Mouse (Mus musculus) 416B (cell line): ENCODE results near the gene Ptbp3.
A peak's percentile ranks its signal among the peaks of the same experiment; 100 is the strongest.

Experiments used
- DNase-seq: peaks from one replicate; pipeline ENCODE4 v3.0.0; 2011; ENCODE audit warnings: low read depth

Ptbp3 gene

GRCm38 (mm10) chr4:59555177-59555576 lies 6.0 kb upstream of the Ptbp3 start:
- DNase-seq, result no peak

GRCm38 (mm10) chr4:59553576-59553975 lies 4.4 kb upstream of the Ptbp3 start:
- DNase-seq, result no peak

GRCm38 (mm10) chr4:59552835-59553234 lies 3.7 kb upstream of the Ptbp3 start:
- DNase-seq, result no peak

- DNase-seq, result no peak
Observed at GRCm38 (mm10) chr4:59551901-59552300, 2.7 kb upstream of the Ptbp3 start.

- DNase-seq, result peak; percentile 57
Observed at GRCm38 (mm10) chr4:59549977-59550560, 905 bp upstream of the Ptbp3 start.

GRCm38 (mm10) chr4:59548560-59549174 lies 497 bp downstream of the Ptbp3 start:
- peak; percentile 47 for DNase-seq

- DNase-seq, result peak; percentile 82
Observed at GRCm38 (mm10) chr4:59548011-59548559, 1.1 kb downstream of the Ptbp3 start.

GRCm38 (mm10) chr4:59547136-59547889 lies 1.9 kb downstream of the Ptbp3 start:
- DNase-seq, result peak; percentile 74

GRCm38 (mm10) chr4:59546285-59547071 lies 2.7 kb downstream of the Ptbp3 start:
- peak; percentile 54 for DNase-seq

GRCm38 (mm10) chr4:59544654-59545053 lies 4.5 kb downstream of the Ptbp3 start:
- DNase-seq, result no peak

GRCm38 (mm10) chr4:59543006-59543405 lies 6.2 kb downstream of the Ptbp3 start:
- DNase-seq, result peak; percentile 57

- no peak for DNase-seq
Observed at GRCm38 (mm10) chr4:59536281-59536680, 12.9 kb downstream of the Ptbp3 start.

- peak; percentile 46 for DNase-seq
Observed at GRCm38 (mm10) chr4:59535624-59536023, 13.5 kb downstream of the Ptbp3 start.

- peak; percentile 68 for DNase-seq
Observed at GRCm38 (mm10) chr4:59533268-59533667, 15.9 kb downstream of the Ptbp3 start.

GRCm38 (mm10) chr4:59531172-59531571 lies 18.0 kb downstream of the Ptbp3 start:
- peak; percentile 59 for DNase-seq

GRCm38 (mm10) chr4:59527470-59527869 lies 21.7 kb downstream of the Ptbp3 start:
- DNase-seq, result no peak

- DNase-seq, result peak; percentile 64
Observed at GRCm38 (mm10) chr4:59526728-59527127, 22.4 kb downstream of the Ptbp3 start.

- peak; percentile 67 for DNase-seq
Observed at GRCm38 (mm10) chr4:59524875-59525274, 24.3 kb downstream of the Ptbp3 start.

GRCm38 (mm10) chr4:59510321-59510720 lies 38.8 kb downstream of the Ptbp3 start:
- no peak for DNase-seq

- DNase-seq, result no peak
Observed at GRCm38 (mm10) chr4:59509558-59509957, 39.6 kb downstream of the Ptbp3 start.

- peak; percentile 56 for DNase-seq
Observed at GRCm38 (mm10) chr4:59507766-59508165, 41.4 kb downstream of the Ptbp3 start.

GRCm38 (mm10) chr4:59506704-59507103 lies 42.5 kb downstream of the Ptbp3 start:
- DNase-seq, result no peak
